Mouse (Mus musculus) granulocyte monocyte progenitor cell, adult 5-6 weeks (primary cell): Measurements from ENCODE around the gene Spire2. TPM values are rescaled to one million over a fixed set of nuclear protein-coding genes. Genes with fewer than 3 reads are reported as not detected.
"Not testable (repeated sequence)": the region's sequence is repeated elsewhere in the genome, so short reads cannot be mapped to it uniquely, and the experiment has no call there.

ENCODE experiments used
- ATAC-seq: replicated peaks from 2 replicates; pipeline ENCODE4 v1.8.0; 2016; ENCODE audit warnings: mild to moderate bottlenecking, moderate TSS enrichment, inconsistent platforms; ENCODE audit not compliant: poor library complexity, severe bottlenecking
- total RNA-seq, 2 experiments: library from RNA; stranded (forward) in 1 of 2; stranded (reverse) in 1 of 2; fragments of 200-712, 200-1000 nt in 1 of 2; fragments of >200 nt in 1 of 2; fragmentation: Nextera tagmentation in 1 of 2; gene quantifications; 2 replicates each; pipeline ENCODE4 v1.2.3; 2014 to 2017

Spire2 gene
- total RNA-seq, 2 experiments from 2014 or later, result not detected

DNA sequence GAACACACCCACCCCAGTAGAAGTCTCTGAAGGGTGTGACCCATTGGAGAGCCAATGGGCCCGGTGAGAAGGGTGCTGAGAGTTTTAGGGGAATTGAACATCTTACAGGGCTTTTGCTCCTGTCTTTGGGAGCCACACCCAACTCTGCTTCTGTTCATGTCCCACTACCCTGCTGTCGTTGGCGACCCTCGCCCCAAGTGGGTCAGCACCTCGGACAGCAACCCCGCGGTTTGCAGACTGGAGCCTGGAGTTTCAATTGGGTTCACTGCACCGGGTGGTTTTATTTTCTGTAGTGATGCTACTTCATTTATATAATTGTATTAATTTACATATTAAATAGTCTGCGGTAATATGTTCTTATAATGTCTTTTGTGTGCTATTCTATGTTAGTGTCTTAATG lies 81.7 kb downstream of the Spire2 start:
- ATAC-seq, result no peak

DNA sequence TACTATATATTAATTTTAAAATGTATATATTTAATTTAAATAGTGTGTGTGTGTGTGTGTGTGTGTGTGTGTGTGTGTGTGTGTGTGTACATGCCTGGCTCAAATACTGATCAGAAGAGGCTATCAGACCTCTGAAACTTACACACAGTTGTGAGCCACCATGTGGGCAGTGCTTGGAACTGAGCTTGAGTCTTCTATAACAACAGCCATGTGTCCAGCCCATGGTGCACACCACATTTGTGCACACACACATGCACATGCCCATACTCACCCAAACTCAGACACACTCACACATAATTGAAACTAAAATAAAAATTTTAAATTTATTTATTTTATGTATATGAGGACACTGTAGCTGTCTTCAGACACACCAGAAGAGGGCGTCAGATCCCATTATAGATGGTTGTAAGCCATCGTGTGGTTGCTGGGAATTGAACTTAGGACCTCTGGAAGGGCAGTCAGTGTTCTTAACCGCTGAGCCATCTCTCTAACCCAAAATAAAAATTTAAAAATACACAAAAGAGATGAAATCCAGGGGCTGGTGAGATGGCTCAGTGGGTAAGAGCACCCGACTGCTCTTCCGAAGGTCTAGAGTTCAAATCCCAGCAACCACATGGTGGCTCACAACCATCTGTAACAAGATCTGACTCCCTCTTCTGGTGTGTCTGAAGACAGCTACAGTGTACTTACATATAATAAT lies 82.6 kb downstream of the Spire2 start:
- not testable (repeated sequence) for ATAC-seq

- no peak for ATAC-seq
Measured at GRCm38 (mm10) chr8:123415967-123416943, 83.7 kb downstream of the Spire2 start.

DNA sequence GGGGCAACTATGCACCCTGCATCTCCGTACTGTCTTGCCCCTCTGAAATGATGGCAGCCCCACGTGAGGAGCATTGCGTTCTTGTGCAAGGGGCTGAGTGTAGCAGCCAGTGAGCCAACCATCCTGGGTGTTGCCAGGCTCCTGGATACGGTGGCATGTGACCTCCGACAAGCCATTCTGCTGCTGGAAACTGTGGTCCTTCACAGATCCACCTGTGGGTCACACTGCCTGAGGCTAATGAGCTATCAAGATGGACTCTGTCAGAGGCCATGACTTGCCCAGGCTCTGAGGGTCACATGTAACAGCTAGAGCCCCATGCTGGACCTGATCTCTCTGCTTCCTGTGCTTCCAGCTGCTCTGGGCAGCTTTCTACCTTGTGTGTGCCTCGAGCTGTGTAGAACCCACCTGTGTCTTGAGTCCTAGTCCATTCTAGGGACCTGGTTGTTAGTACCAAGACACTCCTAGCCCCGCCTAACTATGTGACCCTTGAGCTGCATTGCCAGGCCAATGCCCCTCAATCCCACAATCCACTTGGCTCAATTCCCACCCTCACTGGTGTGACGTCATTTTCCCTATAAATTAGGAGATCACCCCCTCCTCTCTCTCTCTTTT lies 84.5 kb downstream of the Spire2 start:
- ATAC-seq, result no peak

Other genes starting within 250 kb of the Spire2 start
- gene Rpl13, start 230.4 kb upstream of the Spire2 start, total RNA-seq (2014; fragmentation: Nextera tagmentation), result 1,716 and 2,163 TPM in 2 replicates
- 2,167 and 2,701 TPM in 2 replicates for gene Rpl13, start 230.4 kb upstream of the Spire2 start, total RNA-seq (2017)
- not detected in 2 replicates for gene Cpne7, start 215.3 kb upstream of the Spire2 start, total RNA-seq (2014; fragmentation: Nextera tagmentation)
- gene Cpne7, start 215.3 kb upstream of the Spire2 start, total RNA-seq (2017), result not detected in 2 replicates
- not detected in 2 replicates for gene Sult5a1, start 174.4 kb upstream of the Spire2 start, total RNA-seq (2014; fragmentation: Nextera tagmentation)
- gene Sult5a1, start 174.4 kb upstream of the Spire2 start, total RNA-seq (2017), result not detected in 2 replicates
- not detected in 2 replicates for gene Dpep1, start 146.5 kb upstream of the Spire2 start, total RNA-seq (2014; fragmentation: Nextera tagmentation)
- gene Dpep1, start 146.5 kb upstream of the Spire2 start, total RNA-seq (2017), result not detected in 2 replicates
- gene Chmp1a, start 120.0 kb upstream of the Spire2 start, total RNA-seq (2014; fragmentation: Nextera tagmentation), result 22.6 and 37.6 TPM in 2 replicates
- 28.3 and 35.4 TPM in 2 replicates for gene Chmp1a, start 120.0 kb upstream of the Spire2 start, total RNA-seq (2017)
- gene Spata33, start 119.9 kb upstream of the Spire2 start, total RNA-seq (2014; fragmentation: Nextera tagmentation), result 0.51 and 0.80 TPM in 2 replicates
- 0.36 and 0.39 TPM in 2 replicates for gene Spata33, start 119.9 kb upstream of the Spire2 start, total RNA-seq (2017)
- 26.7 and 54.5 TPM in 2 replicates for gene Cdk10, start 107.9 kb upstream of the Spire2 start, total RNA-seq (2014; fragmentation: Nextera tagmentation)
- 39.4 and 39.9 TPM in 2 replicates for gene Cdk10, start 107.9 kb upstream of the Spire2 start, total RNA-seq (2017)
- gene Spata2l, start 96.5 kb upstream of the Spire2 start, total RNA-seq (2014; fragmentation: Nextera tagmentation), result 1.5 and 3.9 TPM in 2 replicates
- gene Spata2l, start 96.5 kb upstream of the Spire2 start, total RNA-seq (2017), result 1.0 and 4.3 TPM in 2 replicates
- gene Zfp276, start 78.5 kb upstream of the Spire2 start, total RNA-seq (2014; fragmentation: Nextera tagmentation), result 10.7 and 13.9 TPM in 2 replicates
- gene Zfp276, start 78.5 kb upstream of the Spire2 start, total RNA-seq (2017), result 7.8 and 9.9 TPM in 2 replicates
- 14.1 and 19.6 TPM in 2 replicates for gene Vps9d1, start 78.4 kb upstream of the Spire2 start, total RNA-seq (2014; fragmentation: Nextera tagmentation)
- gene Vps9d1, start 78.4 kb upstream of the Spire2 start, total RNA-seq (2017), result 11.9 and 20.8 TPM in 2 replicates
- 52.0 and 70.0 TPM in 2 replicates for gene Fanca, start 14.1 kb upstream of the Spire2 start, total RNA-seq (2014; fragmentation: Nextera tagmentation)
- gene Fanca, start 14.1 kb upstream of the Spire2 start, total RNA-seq (2017), result 30.2 and 39.5 TPM in 2 replicates
- gene Tcf25, start 41.0 kb downstream of the Spire2 start, total RNA-seq (2014; fragmentation: Nextera tagmentation), result 110 and 113 TPM in 2 replicates
- 194 and 224 TPM in 2 replicates for gene Tcf25, start 41.0 kb downstream of the Spire2 start, total RNA-seq (2017)
- 0.28 TPM in 1 of 2 replicates, not detected in the other for gene Mc1r, start 74.4 kb downstream of the Spire2 start, total RNA-seq (2014; fragmentation: Nextera tagmentation)
- 0.05 TPM in 1 of 2 replicates, not detected in the other for gene Mc1r, start 74.4 kb downstream of the Spire2 start, total RNA-seq (2017)
- not detected in 2 replicates for gene Tubb3, start 78.7 kb downstream of the Spire2 start, total RNA-seq (2014; fragmentation: Nextera tagmentation)
- not detected in 2 replicates for gene Tubb3, start 78.7 kb downstream of the Spire2 start, total RNA-seq (2017)
- gene Def8, start 90.8 kb downstream of the Spire2 start, total RNA-seq (2014; fragmentation: Nextera tagmentation), result 55.6 and 58.3 TPM in 2 replicates
- gene Def8, start 90.8 kb downstream of the Spire2 start, total RNA-seq (2017), result 57.5 and 75.5 TPM in 2 replicates
- gene Afg3l1, start 145.2 kb downstream of the Spire2 start, total RNA-seq (2014; fragmentation: Nextera tagmentation), result 38.4 and 42.1 TPM in 2 replicates
- 21.2 and 25.0 TPM in 2 replicates for gene Afg3l1, start 145.2 kb downstream of the Spire2 start, total RNA-seq (2017)
- not detected in 2 replicates for gene Dbndd1, start 182.8 kb downstream of the Spire2 start, total RNA-seq (2014; fragmentation: Nextera tagmentation)
- gene Dbndd1, start 182.8 kb downstream of the Spire2 start, total RNA-seq (2017), result not detected in 2 replicates
- 6.5 and 7.5 TPM in 2 replicates for gene Gas8, start 186.1 kb downstream of the Spire2 start, total RNA-seq (2014; fragmentation: Nextera tagmentation)
- gene Gas8, start 186.1 kb downstream of the Spire2 start, total RNA-seq (2017), result 12.1 and 13.6 TPM in 2 replicates